Mouse (Mus musculus) forebrain, embryonic 15.5 days (tissue): ENCODE results near the gene Chit1. TPM values are rescaled to one million over a fixed set of nuclear protein-coding genes. Genes with fewer than 3 reads are reported as not detected.

Experiments
- ATAC-seq: fragments of 200-750 bp; cut with Nextera tagmentation; replicated peaks from 2 replicates; pipeline ENCODE4 v1.8.0; 2017; ENCODE audit warnings: mild to moderate bottlenecking, moderate TSS enrichment, moderate library complexity
- H3K27ac ChIP-seq: fragments of 300-500 bp; sonication (generic); replicated peaks from 2 replicates; pipeline ENCODE4 v1.5.1; 2015; ENCODE audit warnings: mild to moderate bottlenecking, inconsistent platforms
- H3K27me3 ChIP-seq: fragments of 300-500 bp; sonication (generic); 2 replicates; pipeline ENCODE4 v1.6.1; 2015; ENCODE audit warnings: inconsistent platforms
- H3K36me3 ChIP-seq: fragments of 300-500 bp; sonication (generic); 2 replicates; pipeline ENCODE4 v1.6.1; 2015; ENCODE audit warnings: mild to moderate bottlenecking, inconsistent platforms
- H3K4me1 ChIP-seq: fragments of 300-500 bp; sonication (generic); 2 replicates; pipeline ENCODE4 v1.6.1; 2015; ENCODE audit warnings: inconsistent platforms
- H3K4me2 ChIP-seq: fragments of 300-500 bp; sonication (generic); replicated peaks from 2 replicates; pipeline ENCODE4 v1.6.1; 2015; ENCODE audit warnings: mild to moderate bottlenecking, inconsistent platforms
- H3K4me3 ChIP-seq: fragments of 300-500 bp; sonication (generic); 2 replicates; pipeline ENCODE4 v1.5.1; 2015; ENCODE audit warnings: mild to moderate bottlenecking, inconsistent platforms
- H3K9ac ChIP-seq: fragments of 300-500 bp; sonication (generic); replicated peaks from 2 replicates; pipeline ENCODE4 v1.6.1; 2015; ENCODE audit warnings: mild to moderate bottlenecking, inconsistent platforms
- H3K9me3 ChIP-seq: fragments of 300-500 bp; sonication (generic); 2 replicates; pipeline ENCODE4 v1.6.1; 2016; ENCODE audit warnings: inconsistent platforms
- WGBS: fragments of 180-500 bp; shearing (Covaris S2); methylation state at CpG from one replicate; pipeline ENCODE4 v1.1.7; 2015; ENCODE audit warnings: mixed read lengths; 5-methylcytosine and 5-hydroxymethylcytosine counted together
- polyA plus RNA-seq: library from polyadenylated mRNA; unstranded; fragments of >200 nt; fragmentation: Nextera tagmentation; extraction: Ambion mirVana; gene quantifications from 2 replicates; pipeline ENCODE4 v1.2.1, GENCODE M21; 2015

Chit1 gene
- 0.17 and 0.24 TPM in 2 replicates for polyA plus RNA-seq

DNA sequence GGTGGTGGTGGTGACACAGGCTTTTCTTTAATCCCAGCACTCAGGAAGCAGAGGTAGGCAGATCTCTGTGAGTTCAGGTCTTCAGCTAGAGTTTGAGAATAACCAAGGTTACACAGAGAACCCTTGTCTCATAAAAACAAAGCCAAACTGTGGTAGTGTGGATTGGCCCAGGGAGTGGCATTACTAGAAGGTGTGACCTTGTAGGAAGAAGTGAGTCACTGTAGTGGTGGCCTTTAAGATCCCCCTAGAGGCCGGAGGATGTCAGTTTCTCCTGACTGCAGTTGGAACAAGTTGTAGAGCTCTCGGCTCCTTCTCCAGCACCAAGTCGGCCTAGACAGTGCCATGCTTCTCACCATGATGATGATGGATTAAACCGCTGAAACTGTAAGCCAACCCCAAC lies at the start of gene Chit1:
Gene Chit1 (plus strand): TSS at position 264 of the 400 bp plus-strand sequence.
- Histone ChIP-seq H3K4me2 (no peak within 1 kb of the TSS), H3K9ac (no peak within 1 kb of the TSS), H3K9me3 (no peaks in the 10 kb centered on the region), H3K4me3 (no peak within 1 kb of the TSS), H3K36me3 (no peaks in the 10 kb centered on the region), H3K4me1 (peaks cover 4% of the 10 kb centered on the region; the same call in 1 of the 2 replicates), H3K27me3 (no peaks in the 10 kb centered on the region), H3K27ac (no peak within 1 kb of the TSS)
- no peak for ATAC-seq
- 83% methylated on average over 4 of the region's 4 CpGs for WGBS

DNA sequence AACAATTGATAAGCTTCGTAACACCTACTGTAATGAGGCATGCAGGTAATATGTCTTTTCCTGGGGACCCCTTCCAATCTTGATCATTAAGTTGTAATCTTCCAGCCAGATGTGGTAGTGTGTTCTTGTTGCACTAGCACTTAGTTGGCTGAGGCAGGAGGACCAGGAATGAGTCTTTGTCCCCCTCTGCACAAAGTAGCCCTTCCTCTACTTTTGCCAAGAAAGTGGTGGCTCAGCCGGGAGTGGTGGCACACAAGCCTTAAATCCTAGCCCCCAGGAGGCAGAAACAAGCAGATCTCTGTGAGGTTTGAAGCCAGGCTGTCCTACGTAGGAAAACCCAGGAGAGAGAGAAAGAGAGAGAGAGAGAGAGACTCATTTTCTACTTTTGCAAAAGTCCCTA lies 49.1 kb upstream of the Chit1 start:
- Histone ChIP-seq H3K27ac (peak overlapping the region; percentile 98), H3K4me2 (no peak overlapping the region), H3K9me3 (no peaks in the 10 kb centered on the region), H3K27me3 (no peaks in the 10 kb centered on the region), H3K9ac (no peak overlapping the region), H3K4me3 (no peak overlapping the region), H3K4me1 (peaks cover 63% of the 10 kb centered on the region), H3K36me3 (no peaks in the 10 kb centered on the region)
- WGBS: 25% methylated on average over 3 of the region's 3 CpGs
- no peak for ATAC-seq

DNA sequence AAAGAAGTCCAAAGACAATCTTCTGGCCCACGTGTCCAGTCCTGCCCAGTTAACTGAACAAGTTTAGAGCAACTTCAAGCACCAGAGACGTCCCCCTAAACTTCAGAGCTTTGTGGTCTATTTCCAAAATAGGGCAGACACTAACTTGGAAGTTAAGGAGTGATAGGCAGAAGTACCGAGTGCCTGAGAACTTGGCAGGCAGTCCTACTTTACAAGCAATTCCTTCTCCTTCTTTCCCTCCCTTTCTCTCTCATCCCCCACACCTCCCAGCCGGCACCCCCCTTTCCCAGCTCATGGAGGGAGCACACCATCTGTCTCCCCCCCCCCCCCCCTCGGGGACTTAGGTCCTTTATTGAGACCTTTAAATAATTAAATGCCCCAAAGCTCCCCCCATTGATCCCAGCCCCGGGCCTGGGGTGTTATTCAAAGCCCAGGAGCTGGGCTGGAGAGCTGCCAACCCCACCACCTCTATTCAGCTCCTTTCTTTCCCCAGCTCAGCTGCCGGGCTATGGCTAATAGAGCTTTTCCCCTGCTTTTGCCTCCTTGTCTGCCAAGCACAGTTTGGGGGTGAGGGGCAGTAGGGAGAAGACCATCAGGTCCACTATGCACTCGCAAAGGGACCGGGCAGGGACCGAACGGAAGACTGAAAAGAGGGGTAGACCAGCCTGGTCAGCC lies 48.5 kb upstream of the Chit1 start:
- peak overlapping the region; percentile 16 for H3K4me3 ChIP-seq
- peak overlapping the region; percentile 36 for H3K4me2 ChIP-seq
- peak overlapping the region; percentile 98 for H3K27ac ChIP-seq
- H3K9me3 ChIP-seq: no peaks in the 10 kb centered on the region
- no peaks in the 10 kb centered on the region for H3K27me3 ChIP-seq
- no peaks in the 10 kb centered on the region for H3K36me3 ChIP-seq
- peaks cover 67% of the 10 kb centered on the region for H3K4me1 ChIP-seq
- H3K9ac ChIP-seq: no peak overlapping the region
- 3% methylated on average over 11 of the region's 11 CpGs for WGBS
- ATAC-seq: peak; percentile 63

DNA sequence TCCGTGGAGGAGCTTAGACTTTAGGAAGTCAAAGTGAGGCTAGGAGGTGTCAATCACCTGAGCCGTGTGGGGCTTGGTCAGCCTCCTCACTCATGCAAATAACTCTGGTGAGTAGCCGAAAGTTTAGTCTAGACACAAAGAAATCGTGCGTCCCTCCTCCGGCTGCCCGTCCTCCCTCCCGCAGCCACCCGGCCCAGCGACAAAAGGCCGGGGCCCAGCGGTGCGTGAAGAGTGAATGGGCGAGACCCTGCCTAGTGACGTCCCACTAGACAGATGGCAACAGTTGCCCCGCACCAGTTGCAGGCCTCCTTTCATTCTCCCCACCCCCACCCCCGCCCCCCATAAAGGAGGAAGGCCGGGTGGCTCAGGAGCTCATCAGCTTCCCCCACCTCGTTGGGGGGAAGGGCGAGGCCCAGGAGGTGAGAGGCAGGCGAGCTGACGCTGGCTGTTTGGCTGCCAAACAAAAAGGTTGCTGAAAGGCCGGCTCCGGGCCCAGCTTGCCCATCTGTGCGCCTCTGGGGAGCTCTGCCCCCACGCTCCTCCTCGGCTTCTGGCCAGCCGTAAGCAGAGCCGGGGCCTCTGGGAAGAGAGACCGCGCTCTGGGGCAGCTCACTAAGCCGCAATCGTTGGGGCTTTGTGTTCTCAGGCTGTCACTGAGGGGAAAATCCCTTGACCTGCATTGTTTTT lies 47.8 kb upstream of the Chit1 start:
- peaks cover 67% of the 10 kb centered on the region for H3K4me1 ChIP-seq
- peak; percentile 78 for ATAC-seq
- no peaks in the 10 kb centered on the region for H3K36me3 ChIP-seq
- peak overlapping the region; percentile 36 for H3K4me2 ChIP-seq
- H3K9me3 ChIP-seq: no peaks in the 10 kb centered on the region
- WGBS: 2% methylated on average over 33 of the region's 33 CpGs
- peak overlapping the region; percentile 16 for H3K4me3 ChIP-seq
- H3K9ac ChIP-seq: 0 out of 2 replicates have a peak overlapping the region, but pooled peaks have one; percentile 17
- H3K27ac ChIP-seq: peak overlapping the region; percentile 98
- no peaks in the 10 kb centered on the region for H3K27me3 ChIP-seq

DNA sequence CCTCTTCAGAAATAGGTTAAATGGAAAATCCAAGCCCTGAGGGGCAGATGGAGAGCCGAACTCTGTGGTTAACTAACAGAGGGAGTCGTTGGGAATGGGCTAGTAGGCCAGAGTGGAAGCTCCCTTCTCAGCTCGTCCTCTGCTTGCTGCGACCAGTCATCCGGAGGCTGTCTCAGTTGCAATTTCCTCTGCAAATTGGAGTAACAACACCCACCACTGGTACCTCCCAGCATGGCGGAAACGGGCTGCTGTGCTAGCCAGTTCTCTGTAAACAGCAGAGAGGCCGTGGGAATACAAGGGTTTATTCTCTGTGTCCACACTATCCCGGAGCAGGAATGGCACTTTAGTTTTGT lies 47.3 kb upstream of the Chit1 start:
- WGBS: under 1% methylated on average over 9 of the region's 9 CpGs
- 0 out of 2 replicates have a peak overlapping the region, but pooled peaks have one; percentile 19 for H3K9ac ChIP-seq
- no peaks in the 10 kb centered on the region for H3K9me3 ChIP-seq
- H3K4me3 ChIP-seq: no peak overlapping the region
- H3K36me3 ChIP-seq: no peaks in the 10 kb centered on the region
- peaks cover 67% of the 10 kb centered on the region for H3K4me1 ChIP-seq
- ATAC-seq: no peak
- no peaks in the 10 kb centered on the region for H3K27me3 ChIP-seq
- peak overlapping the region; percentile 98 for H3K27ac ChIP-seq
- peak overlapping the region; percentile 36 for H3K4me2 ChIP-seq

DNA sequence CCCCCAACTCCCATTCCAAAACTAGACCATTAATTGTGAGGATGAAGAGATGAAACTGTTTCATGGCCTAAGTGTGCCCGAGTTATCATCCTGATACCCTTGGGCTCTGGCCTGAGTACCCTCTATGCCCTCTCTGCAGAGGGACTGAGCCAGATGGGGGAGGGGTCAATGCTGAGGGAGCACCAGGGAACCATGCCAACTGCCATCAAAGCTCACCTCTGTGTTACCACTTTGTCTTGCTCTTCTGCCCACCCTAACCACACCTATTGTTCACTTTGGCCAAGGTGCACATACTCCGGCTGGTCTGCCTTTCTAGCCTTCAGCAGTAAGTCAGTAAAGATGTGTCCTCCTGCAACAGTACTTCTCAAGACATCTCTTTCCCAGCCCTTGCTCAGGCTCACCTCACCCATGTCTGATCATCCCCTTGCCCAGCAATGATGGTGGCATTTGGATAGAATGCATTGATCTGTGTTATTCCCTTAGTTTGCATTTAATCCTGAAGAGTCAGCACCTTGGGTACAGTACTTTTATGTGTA lies 46.7 kb upstream of the Chit1 start:
- Histone ChIP-seq H3K36me3 (no peaks in the 10 kb centered on the region), H3K27ac (peak overlapping the region; percentile 98), H3K27me3 (no peaks in the 10 kb centered on the region), H3K9me3 (no peaks in the 10 kb centered on the region), H3K4me1 (peaks cover 67% of the 10 kb centered on the region), H3K9ac (0 out of 2 replicates have a peak overlapping the region, but pooled peaks have one; percentile 19), H3K4me2 (no peak overlapping the region), H3K4me3 (no peak overlapping the region)
- no peak for ATAC-seq
- 53% methylated on average over 2 of the region's 2 CpGs for WGBS

DNA sequence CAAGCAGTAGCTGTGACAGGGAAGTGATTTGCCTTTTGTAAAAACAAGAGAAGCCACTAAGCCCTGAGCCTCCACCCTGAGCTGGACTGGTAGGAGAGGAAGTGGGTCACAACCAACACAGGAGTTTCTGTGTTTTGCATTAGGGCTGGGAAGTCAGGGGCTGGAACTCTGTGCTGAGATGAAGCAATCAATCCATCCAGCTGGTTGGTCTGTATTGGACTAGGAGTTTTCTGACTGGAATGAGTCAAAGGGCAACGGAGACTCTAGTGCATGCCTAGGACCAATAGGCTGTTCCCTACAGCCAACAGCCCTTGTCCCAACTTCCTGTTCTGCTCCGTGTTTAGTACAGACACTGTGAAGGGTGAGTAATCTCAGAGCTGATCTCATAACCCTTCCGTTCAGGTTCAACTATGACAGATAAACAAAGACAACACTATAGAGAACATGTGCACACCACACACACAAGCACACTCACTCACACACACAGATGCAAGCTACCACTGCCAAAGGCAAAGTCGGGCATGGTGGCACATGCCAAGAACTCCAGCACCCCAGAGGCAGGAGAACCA lies 45.7 kb upstream of the Chit1 start:
- Histone ChIP-seq H3K9me3 (no peaks in the 10 kb centered on the region), H3K4me2 (no peak overlapping the region), H3K36me3 (no peaks in the 10 kb centered on the region), H3K9ac (no peak overlapping the region), H3K27me3 (no peaks in the 10 kb centered on the region), H3K4me1 (peaks cover 64% of the 10 kb centered on the region), H3K4me3 (no peak overlapping the region), H3K27ac (peak overlapping the region; percentile 98)
- 73% methylated on average over 4 of the region's 4 CpGs for WGBS
- no peak for ATAC-seq

DNA sequence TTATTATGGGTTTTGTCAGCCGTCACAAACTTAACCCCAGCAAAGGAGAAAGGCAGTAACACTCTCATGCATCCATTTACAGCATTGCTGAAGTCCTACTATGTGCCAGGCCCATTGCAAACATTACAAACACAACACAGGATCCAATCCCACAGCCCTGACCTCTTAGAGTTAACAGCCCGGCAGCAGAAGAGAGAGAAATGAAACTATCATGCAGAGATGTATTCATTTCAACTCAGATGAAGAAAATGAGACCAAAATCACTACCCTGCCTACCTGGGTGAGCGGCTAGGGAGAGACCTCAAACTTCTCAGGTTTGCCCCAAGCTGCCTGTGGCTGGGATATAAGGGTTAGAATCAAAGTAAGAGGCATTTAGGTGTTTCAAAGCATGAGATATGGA lies 44.5 kb upstream of the Chit1 start:
- Histone ChIP-seq H3K27ac (peak overlapping the region; percentile 16; the same call in 1 of the 2 replicates), H3K4me2 (no peak overlapping the region), H3K27me3 (no peaks in the 10 kb centered on the region), H3K4me3 (no peak overlapping the region), H3K9ac (no peak overlapping the region), H3K4me1 (peaks cover 65% of the 10 kb centered on the region), H3K9me3 (no peaks in the 10 kb centered on the region), H3K36me3 (no peaks in the 10 kb centered on the region)
- WGBS: 59% methylated on average over 3 of the region's 3 CpGs
- no peak for ATAC-seq

DNA sequence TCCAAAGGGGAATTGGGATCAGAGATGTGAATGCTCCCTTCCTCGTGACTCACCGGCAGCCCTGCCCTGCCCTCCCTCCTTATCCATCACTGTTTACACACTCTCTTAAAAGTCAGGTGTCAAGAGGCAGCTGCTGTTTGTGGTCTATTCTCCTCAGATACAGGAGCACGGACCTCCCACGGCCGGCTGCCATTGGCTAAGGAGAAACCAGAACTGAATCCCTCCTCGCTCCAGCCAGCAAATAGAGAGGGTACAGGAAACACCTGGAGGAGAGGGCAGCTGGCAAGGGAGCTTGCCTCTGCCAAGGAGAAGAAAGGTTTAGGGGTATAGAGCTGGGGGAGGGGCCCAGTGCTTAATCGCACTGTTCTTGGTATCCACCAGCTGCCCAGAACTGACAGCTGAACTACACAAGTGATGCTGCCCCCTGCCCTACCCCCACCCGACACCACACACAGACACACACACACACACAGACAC lies 43.9 kb upstream of the Chit1 start:
- Histone ChIP-seq H3K9ac (no peak overlapping the region), H3K4me3 (no peak overlapping the region), H3K4me2 (no peak overlapping the region), H3K4me1 (peaks cover 65% of the 10 kb centered on the region), H3K9me3 (no peaks in the 10 kb centered on the region), H3K36me3 (no peaks in the 10 kb centered on the region), H3K27me3 (no peaks in the 10 kb centered on the region), H3K27ac (peak overlapping the region; percentile 16; the same call in 1 of the 2 replicates)
- 10% methylated on average over 8 of the region's 8 CpGs for WGBS
- no peak for ATAC-seq

DNA sequence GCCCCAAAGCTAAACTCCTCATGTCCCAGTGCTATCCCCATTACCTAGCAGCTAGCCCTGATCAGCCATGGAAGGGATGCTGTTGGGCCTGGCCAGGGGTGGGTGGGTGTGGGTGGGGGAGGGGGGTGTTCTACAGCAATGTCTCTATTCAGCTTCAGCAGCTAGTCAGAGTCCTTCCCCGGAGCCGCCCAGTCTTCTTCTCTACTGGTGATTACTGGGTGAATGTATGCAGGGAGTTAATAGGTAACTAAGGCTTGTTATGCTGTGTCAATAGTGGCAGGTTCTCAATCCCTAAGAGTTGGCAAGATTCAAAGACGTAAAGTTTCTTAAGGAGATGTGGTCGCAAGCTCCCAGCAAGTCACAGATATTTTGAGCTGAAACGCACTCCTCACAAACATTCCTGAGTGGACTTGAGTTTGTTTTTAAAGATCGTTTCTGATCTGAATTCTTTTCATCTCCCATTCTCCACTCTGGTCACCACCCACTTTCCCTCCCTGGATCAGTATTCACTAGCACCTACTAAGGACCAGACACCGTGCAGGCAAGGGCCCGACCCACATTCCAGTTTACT lies 40.9 kb upstream of the Chit1 start:
- no peak for ATAC-seq
- Histone ChIP-seq H3K36me3 (peaks cover 4% of the 10 kb centered on the region; the same call in 1 of the 2 replicates), H3K27ac (peak overlapping the region; percentile 89), H3K4me1 (peaks cover 53% of the 10 kb centered on the region), H3K4me2 (no peak overlapping the region), H3K27me3 (no peaks in the 10 kb centered on the region), H3K9me3 (no peaks in the 10 kb centered on the region), H3K4me3 (no peak overlapping the region), H3K9ac (no peak overlapping the region)
- 43% methylated on average over 8 of the region's 8 CpGs for WGBS

DNA sequence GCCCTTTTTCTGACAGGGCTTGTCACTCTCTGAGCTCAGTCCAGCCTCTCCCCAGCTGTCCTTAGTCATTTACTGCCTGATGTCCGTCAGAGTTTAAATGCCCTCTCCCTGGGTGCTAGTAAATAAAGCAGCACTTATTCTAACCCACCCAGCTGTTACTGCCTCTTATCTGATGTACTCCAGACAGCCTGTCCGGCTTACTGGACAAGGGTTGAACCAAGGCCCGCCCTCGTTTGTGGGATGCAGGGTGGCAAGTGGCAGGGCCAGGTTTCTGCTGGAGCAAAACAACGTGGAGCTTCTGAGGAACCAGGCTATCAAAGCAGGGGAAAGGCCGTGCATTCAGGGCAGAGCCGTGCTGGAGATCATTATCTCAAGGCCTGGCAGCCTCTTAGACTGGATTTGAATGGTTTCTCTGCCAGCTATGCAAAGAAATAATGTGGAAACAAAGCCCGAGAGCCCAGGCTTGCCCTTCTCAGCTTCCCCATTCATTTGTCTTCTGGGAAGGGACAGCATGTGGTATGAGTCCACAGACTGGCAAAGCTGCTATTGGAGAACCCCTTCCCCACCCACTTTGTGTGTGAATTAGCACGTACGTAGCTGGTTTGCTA lies 39.5 kb upstream of the Chit1 start:
- Histone ChIP-seq H3K4me2 (no peak overlapping the region), H3K36me3 (peaks cover 4% of the 10 kb centered on the region; the same call in 1 of the 2 replicates), H3K4me3 (no peak overlapping the region), H3K9ac (no peak overlapping the region), H3K27me3 (no peaks in the 10 kb centered on the region), H3K27ac (peak overlapping the region; percentile 89), H3K9me3 (no peaks in the 10 kb centered on the region), H3K4me1 (peaks cover 61% of the 10 kb centered on the region)
- 7% methylated on average over 10 of the region's 10 CpGs for WGBS
- peak; percentile 57 for ATAC-seq
